Mouse (Mus musculus): ENCODE data around the gene Ube2s. TPM values are rescaled to one million over a fixed set of nuclear protein-coding genes. Genes with fewer than 3 reads are reported as not detected.

Gene Ube2s
- polyA plus RNA-seq, 1 experiment, result 474 TPM

DNA sequence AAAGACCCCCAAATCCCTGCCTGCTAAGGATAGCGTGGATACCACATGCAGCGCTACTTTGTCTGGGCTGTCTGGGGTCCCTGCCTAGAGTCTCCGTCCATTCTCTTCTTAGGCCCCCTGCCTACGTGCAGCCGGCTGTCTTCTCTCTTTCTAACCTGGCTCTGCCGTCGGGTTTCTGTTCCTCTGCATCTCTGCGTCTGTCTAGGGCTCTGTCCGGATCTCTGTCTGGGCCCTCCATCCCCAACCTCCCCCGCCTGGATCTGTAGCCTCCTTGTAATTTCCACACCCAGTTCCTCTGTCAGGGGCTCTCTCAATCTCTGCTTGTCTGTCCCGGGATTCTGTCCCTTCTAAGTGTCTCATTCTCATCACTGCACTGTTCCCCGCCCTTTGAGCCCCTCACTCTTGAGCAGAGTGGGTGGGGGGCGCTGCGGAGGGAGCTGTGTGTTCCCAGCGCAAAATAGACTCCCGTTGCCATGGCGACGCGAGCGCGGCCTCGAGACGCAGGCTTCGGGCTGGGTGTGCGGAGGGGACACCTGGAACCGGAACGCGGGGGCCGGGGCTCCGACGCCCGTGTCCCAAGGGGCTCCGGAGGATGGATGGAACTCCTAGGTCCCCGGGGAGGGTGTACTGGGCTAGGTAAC, 31.3 kb upstream of the Ube2s start:
- no peak overlapping the region for H3K27ac ChIP-seq (ENCODE audit: insufficient read depth, low read length)
- no peaks in the 10 kb centered on the region for H3K9me3 ChIP-seq (replicated peaks; ENCODE audit: control insufficient read depth, insufficient read depth, low read length, poor library complexity, severe bottlenecking)
- TF ChIP-seq CTCF (IDR thresholded peaks at IDR 0.05; ENCODE audit: low read depth, low read length) (no peak), POLR2A (IDR thresholded peaks at IDR 0.05; ENCODE audit: insufficient read depth, low read length) (no peak), EP300 (IDR thresholded peaks at IDR 0.05; ENCODE audit: insufficient read depth, low read depth, low read length) (no peak)
- no peaks in the 10 kb centered on the region for H3K27me3 ChIP-seq (ENCODE audit: control insufficient read depth, insufficient read depth, low read length, poor library complexity, severe bottlenecking)
- peak overlapping the region; percentile 39 for H3K9ac ChIP-seq (ENCODE audit: low read depth, poor library complexity, severe bottlenecking)
- no peaks in the 10 kb centered on the region for H3K36me3 ChIP-seq (ENCODE audit: control insufficient read depth, insufficient read depth, low read length, poor library complexity, severe bottlenecking)
- peaks cover 5% of the 10 kb centered on the region for H3K4me1 ChIP-seq (ENCODE audit: control insufficient read depth, insufficient read depth, low read length)
- H3K4me3 ChIP-seq (ENCODE audit: low read depth, low read length), result peak overlapping the region; percentile 74

GRCm38 (mm10) chr7:4842634-4843131, 30.3 kb upstream of the Ube2s start:
- H3K9me3 ChIP-seq (replicated peaks; ENCODE audit: control insufficient read depth, insufficient read depth, low read length, poor library complexity, severe bottlenecking), result no peaks in the 10 kb centered on the region
- H3K4me1 ChIP-seq (ENCODE audit: control insufficient read depth, insufficient read depth, low read length), result peaks cover 5% of the 10 kb centered on the region
- H3K27me3 ChIP-seq (ENCODE audit: control insufficient read depth, insufficient read depth, low read length, poor library complexity, severe bottlenecking), result no peaks in the 10 kb centered on the region
- H3K9ac ChIP-seq (ENCODE audit: low read depth, poor library complexity, severe bottlenecking), result no peak overlapping the region
- H3K36me3 ChIP-seq (ENCODE audit: control insufficient read depth, insufficient read depth, low read length, poor library complexity, severe bottlenecking), result no peaks in the 10 kb centered on the region
- TF ChIP-seq POLR2A (IDR thresholded peaks at IDR 0.05; ENCODE audit: insufficient read depth, low read length) (no peak), CTCF (IDR thresholded peaks at IDR 0.05; ENCODE audit: low read depth, low read length) (no peak), EP300 (IDR thresholded peaks at IDR 0.05; ENCODE audit: insufficient read depth, low read depth, low read length) (no peak)
- no peak overlapping the region for H3K27ac ChIP-seq (ENCODE audit: insufficient read depth, low read length)
- H3K4me3 ChIP-seq (ENCODE audit: low read depth, low read length), result peak overlapping the region; percentile 13

DNA sequence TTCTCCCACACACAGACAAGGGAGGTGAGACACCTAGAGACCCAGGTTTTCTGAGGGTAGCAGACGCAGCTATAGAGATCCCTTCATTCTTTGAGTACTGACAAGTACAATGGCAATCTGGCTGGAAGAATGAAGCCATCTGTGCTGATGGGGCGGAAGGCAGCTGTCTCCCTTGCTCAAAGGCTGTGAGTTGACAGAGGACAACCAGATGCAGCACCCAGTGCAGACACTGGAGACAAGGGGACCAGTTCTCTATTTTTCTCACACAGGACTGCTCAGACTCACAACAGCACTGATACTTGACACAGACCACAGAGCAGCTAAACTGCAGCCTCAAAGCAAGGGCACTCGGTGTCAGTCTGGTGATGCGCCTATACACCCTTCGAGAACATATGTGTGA, 29.7 kb upstream of the Ube2s start:
- H3K9me3 ChIP-seq (replicated peaks; ENCODE audit: control insufficient read depth, insufficient read depth, low read length, poor library complexity, severe bottlenecking), result no peaks in the 10 kb centered on the region
- no peak overlapping the region for H3K9ac ChIP-seq (ENCODE audit: low read depth, poor library complexity, severe bottlenecking)
- H3K4me1 ChIP-seq (ENCODE audit: control insufficient read depth, insufficient read depth, low read length), result peaks cover 5% of the 10 kb centered on the region
- H3K27me3 ChIP-seq (ENCODE audit: control insufficient read depth, insufficient read depth, low read length, poor library complexity, severe bottlenecking), result no peaks in the 10 kb centered on the region
- no peaks in the 10 kb centered on the region for H3K36me3 ChIP-seq (ENCODE audit: control insufficient read depth, insufficient read depth, low read length, poor library complexity, severe bottlenecking)
- TF ChIP-seq POLR2A (IDR thresholded peaks at IDR 0.05; ENCODE audit: insufficient read depth, low read length) (no peak), EP300 (IDR thresholded peaks at IDR 0.05; ENCODE audit: insufficient read depth, low read depth, low read length) (no peak), CTCF (IDR thresholded peaks at IDR 0.05; ENCODE audit: low read depth, low read length) (no peak)
- no peak overlapping the region for H3K27ac ChIP-seq (ENCODE audit: insufficient read depth, low read length)
- H3K4me3 ChIP-seq (ENCODE audit: low read depth, low read length), result no peak overlapping the region

- Histone ChIP-seq H3K9ac (ENCODE audit: low read depth, poor library complexity, severe bottlenecking) (no peak overlapping the region), H3K27me3 (ENCODE audit: control insufficient read depth, insufficient read depth, low read length, poor library complexity, severe bottlenecking) (no peaks in the 10 kb centered on the region), H3K4me3 (ENCODE audit: low read depth, low read length) (no peak overlapping the region), H3K9me3 (replicated peaks; ENCODE audit: control insufficient read depth, insufficient read depth, low read length, poor library complexity, severe bottlenecking) (no peaks in the 10 kb centered on the region), H3K27ac (ENCODE audit: insufficient read depth, low read length) (no peak overlapping the region), H3K4me1 (ENCODE audit: control insufficient read depth, insufficient read depth, low read length) (peaks cover 5% of the 10 kb centered on the region), H3K36me3 (ENCODE audit: control insufficient read depth, insufficient read depth, low read length, poor library complexity, severe bottlenecking) (no peaks in the 10 kb centered on the region)
- TF ChIP-seq POLR2A (IDR thresholded peaks at IDR 0.05; ENCODE audit: insufficient read depth, low read length), result no peak
- TF ChIP-seq CTCF (IDR thresholded peaks at IDR 0.05; ENCODE audit: low read depth, low read length), result no peak
- TF ChIP-seq EP300 (IDR thresholded peaks at IDR 0.05; ENCODE audit: insufficient read depth, low read depth, low read length), result no peak
These were observed 25.2 kb upstream of the Ube2s start for GRCm38 (mm10) chr7:4837639-4838038.

DNA sequence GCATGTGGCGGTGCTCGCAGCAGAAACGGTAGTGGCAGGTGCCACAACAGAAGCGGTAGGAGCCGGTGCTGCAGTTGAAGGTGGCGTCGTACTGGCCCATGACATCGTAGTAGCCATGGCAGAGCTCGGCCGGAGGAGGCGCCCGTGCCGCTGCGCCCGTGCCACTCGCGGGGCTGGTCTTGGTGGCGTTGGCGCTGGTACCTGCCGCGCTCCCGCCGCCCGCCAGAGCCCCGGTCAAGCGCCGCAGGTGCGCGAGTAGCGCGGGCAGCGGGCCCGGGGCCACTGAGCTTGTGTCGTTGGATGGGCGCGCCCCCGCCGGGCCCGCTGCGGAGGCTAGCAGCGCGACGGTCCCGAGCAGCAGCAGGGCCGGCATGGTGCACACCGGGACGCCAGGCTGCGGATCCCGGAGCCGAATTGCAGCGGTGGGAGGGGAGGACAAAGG, 24.0 kb upstream of the Ube2s start:
- Histone ChIP-seq H3K27ac (ENCODE audit: insufficient read depth, low read length) (no peak overlapping the region), H3K4me1 (ENCODE audit: control insufficient read depth, insufficient read depth, low read length) (no peaks in the 10 kb centered on the region), H3K36me3 (ENCODE audit: control insufficient read depth, insufficient read depth, low read length, poor library complexity, severe bottlenecking) (no peaks in the 10 kb centered on the region), H3K9ac (ENCODE audit: low read depth, poor library complexity, severe bottlenecking) (peak overlapping the region; percentile 56), H3K27me3 (ENCODE audit: control insufficient read depth, insufficient read depth, low read length, poor library complexity, severe bottlenecking) (no peaks in the 10 kb centered on the region), H3K4me3 (ENCODE audit: low read depth, low read length) (peak overlapping the region; percentile 50), H3K9me3 (replicated peaks; ENCODE audit: control insufficient read depth, insufficient read depth, low read length, poor library complexity, severe bottlenecking) (no peaks in the 10 kb centered on the region)
- TF ChIP-seq CTCF (IDR thresholded peaks at IDR 0.05; ENCODE audit: low read depth, low read length), result peak; percentile 27
- no peak for TF ChIP-seq EP300 (IDR thresholded peaks at IDR 0.05; ENCODE audit: insufficient read depth, low read depth, low read length)
- TF ChIP-seq POLR2A (IDR thresholded peaks at IDR 0.05; ENCODE audit: insufficient read depth, low read length), result no peak

DNA sequence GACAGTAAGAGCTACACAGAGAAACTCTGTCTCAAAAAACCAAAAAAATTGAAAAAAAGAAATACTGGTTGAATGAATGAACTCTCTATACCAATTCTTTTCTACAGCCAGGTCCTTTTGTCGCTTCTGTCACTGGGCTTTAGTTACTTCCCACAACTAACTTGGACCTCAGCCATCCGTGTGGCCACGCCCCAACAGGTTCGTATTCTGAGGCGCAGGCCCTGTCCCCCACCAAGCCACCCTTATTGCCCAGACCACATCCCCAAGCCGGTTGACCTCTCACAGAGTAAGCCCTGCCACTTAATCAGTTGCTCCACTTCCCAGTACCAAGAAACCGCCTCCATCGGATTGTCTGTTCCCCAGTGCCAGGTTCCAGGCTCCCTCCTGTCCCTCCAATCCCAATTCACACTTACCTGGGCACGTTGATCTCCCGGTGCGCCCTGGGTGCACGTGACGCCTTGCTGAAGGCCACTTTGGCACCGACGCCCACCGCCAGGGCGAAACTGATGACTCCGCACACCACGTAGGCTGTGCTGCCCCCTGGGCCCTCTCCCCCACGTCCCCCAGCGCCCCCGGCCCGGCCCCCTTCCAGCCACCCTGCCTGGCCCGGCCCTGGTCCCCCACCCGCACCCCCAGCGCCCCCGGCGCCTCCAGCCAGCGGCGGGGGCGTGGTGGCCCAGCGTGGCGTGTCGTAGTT, 23.4 kb upstream of the Ube2s start:
- Histone ChIP-seq H3K27me3 (ENCODE audit: control insufficient read depth, insufficient read depth, low read length, poor library complexity, severe bottlenecking) (no peaks in the 10 kb centered on the region), H3K4me3 (ENCODE audit: low read depth, low read length) (peak overlapping the region; percentile 72), H3K36me3 (ENCODE audit: control insufficient read depth, insufficient read depth, low read length, poor library complexity, severe bottlenecking) (no peaks in the 10 kb centered on the region), H3K9ac (ENCODE audit: low read depth, poor library complexity, severe bottlenecking) (peak overlapping the region; percentile 56), H3K4me1 (ENCODE audit: control insufficient read depth, insufficient read depth, low read length) (no peaks in the 10 kb centered on the region), H3K9me3 (replicated peaks; ENCODE audit: control insufficient read depth, insufficient read depth, low read length, poor library complexity, severe bottlenecking) (no peaks in the 10 kb centered on the region), H3K27ac (ENCODE audit: insufficient read depth, low read length) (no peak overlapping the region)
- TF ChIP-seq CTCF (IDR thresholded peaks at IDR 0.05; ENCODE audit: low read depth, low read length), result no peak
- TF ChIP-seq EP300 (IDR thresholded peaks at IDR 0.05; ENCODE audit: insufficient read depth, low read depth, low read length), result no peak
- TF ChIP-seq POLR2A (IDR thresholded peaks at IDR 0.05; ENCODE audit: insufficient read depth, low read length), result no peak
